Mouse (Mus musculus) kidney, embryonic 15.5 days (tissue): ENCODE measurements around the gene Atraid. TPM values are rescaled to one million over a fixed set of nuclear protein-coding genes. Genes with fewer than 3 reads are reported as not detected.
"Not testable (repeated sequence)": the region's sequence is repeated elsewhere in the genome, so short reads cannot be mapped to it uniquely, and the experiment has no call there.

Source experiments
- ATAC-seq: fragments of 200-750 bp; cut with Nextera tagmentation; replicated peaks from 2 replicates; pipeline ENCODE4 v1.8.0; 2017; ENCODE audit warnings: moderate TSS enrichment; ENCODE audit not compliant: low FRiP score
- H3K27ac ChIP-seq: fragments of 300-500 bp; sonication (generic); 2 replicates; pipeline ENCODE4 v1.5.1; 2015; ENCODE audit warnings: mild to moderate bottlenecking, inconsistent platforms
- H3K27me3 ChIP-seq: fragments of 300-500 bp; sonication (generic); 2 replicates; pipeline ENCODE4 v1.6.1; 2015; ENCODE audit warnings: inconsistent platforms
- H3K36me3 ChIP-seq: fragments of 300-500 bp; sonication (generic); 2 replicates; pipeline ENCODE4 v1.6.1; 2015; ENCODE audit warnings: inconsistent platforms
- H3K4me1 ChIP-seq: fragments of 300-500 bp; sonication (generic); 2 replicates; pipeline ENCODE4 v1.6.1; 2015; ENCODE audit warnings: inconsistent platforms
- H3K4me2 ChIP-seq: fragments of 300-500 bp; sonication (generic); 2 replicates; pipeline ENCODE4 v1.6.1; 2015; ENCODE audit warnings: moderate library complexity, mild to moderate bottlenecking, inconsistent platforms
- H3K4me3 ChIP-seq: fragments of 300-500 bp; sonication (generic); replicated peaks from 2 replicates; pipeline ENCODE4 v1.5.1; 2015; ENCODE audit warnings: mild to moderate bottlenecking, inconsistent platforms
- H3K9ac ChIP-seq: fragments of 300-500 bp; sonication (generic); 2 replicates; pipeline ENCODE4 v1.6.1; 2015; ENCODE audit warnings: mild to moderate bottlenecking, inconsistent platforms
- H3K9me3 ChIP-seq: fragments of 300-500 bp; sonication (generic); replicated peaks from 2 replicates; pipeline ENCODE4 v1.6.1; 2016; ENCODE audit warnings: inconsistent platforms
- WGBS: fragments of 180-500 bp; shearing (Covaris S2); methylation state at CpG from one replicate; pipeline ENCODE4 v1.1.7; 2015; ENCODE audit warnings: mixed read lengths; 5-methylcytosine and 5-hydroxymethylcytosine counted together
- polyA plus RNA-seq: library from polyadenylated mRNA; unstranded; fragments of >200 nt; fragmentation: Nextera tagmentation; extraction: Ambion mirVana; gene quantifications from 2 replicates; pipeline ENCODE4 v1.2.1, GENCODE M21; 2015

Gene Atraid
- polyA plus RNA-seq, 1 experiment from 2014 or later = 149 TPM

GRCm38 (mm10) chr5:31030926-31031325 is 17.2 kb upstream of the Atraid start:
- H3K9ac ChIP-seq = no peak overlapping the region
- 26% methylated on average over 4 of the region's 4 CpGs for WGBS
- ATAC-seq = peak; percentile 40; the same call in 1 of the 2 replicates
- H3K4me2 ChIP-seq = no peak overlapping the region
- H3K27me3 ChIP-seq = no peaks in the 10 kb centered on the region
- no peak overlapping the region for H3K4me3 ChIP-seq
- no peaks in the 10 kb centered on the region for H3K9me3 ChIP-seq
- H3K4me1 ChIP-seq = 0 out of 2 replicates have a peak, but pooled peaks cover 2% of the 10 kb centered on the region
- no peaks in the 10 kb centered on the region for H3K36me3 ChIP-seq
- peak overlapping the region; percentile 45; the same call in 1 of the 2 replicates for H3K27ac ChIP-seq

- peak overlapping the region; percentile 45; the same call in 1 of the 2 replicates for H3K27ac ChIP-seq
- H3K9ac ChIP-seq = no peak overlapping the region
- no peak overlapping the region for H3K4me3 ChIP-seq
- 0 out of 2 replicates have a peak, but pooled peaks cover 2% of the 10 kb centered on the region for H3K4me1 ChIP-seq
- no peaks in the 10 kb centered on the region for H3K27me3 ChIP-seq
- no peak for ATAC-seq
- H3K9me3 ChIP-seq = no peaks in the 10 kb centered on the region
- H3K4me2 ChIP-seq = no peak overlapping the region
- 82% methylated on average over 8 of the region's 8 CpGs for WGBS
- H3K36me3 ChIP-seq = no peaks in the 10 kb centered on the region
Measured at GRCm38 (mm10) chr5:31031508-31031907, 16.6 kb upstream of the Atraid start.

- no peak overlapping the region for H3K4me2 ChIP-seq
- H3K36me3 ChIP-seq = peaks cover 29% of the 10 kb centered on the region
- 0 out of 2 replicates have a peak, but pooled peaks cover 2% of the 10 kb centered on the region for H3K4me1 ChIP-seq
- WGBS = 90% methylated on average over 6 of the region's 6 CpGs
- H3K4me3 ChIP-seq = no peak overlapping the region
- ATAC-seq = no peak
- no peak overlapping the region for H3K9ac ChIP-seq
- no peaks in the 10 kb centered on the region for H3K9me3 ChIP-seq
- H3K27me3 ChIP-seq = no peaks in the 10 kb centered on the region
- H3K27ac ChIP-seq = no peak overlapping the region
Measured at GRCm38 (mm10) chr5:31034669-31035068, 13.4 kb upstream of the Atraid start.

- WGBS = 82% methylated on average over 11 of the region's 11 CpGs
- not testable (repeated sequence) for H3K9ac ChIP-seq, H3K4me2 ChIP-seq, H3K4me1 ChIP-seq, H3K9me3 ChIP-seq, H3K27me3 ChIP-seq, H3K4me3 ChIP-seq, ATAC-seq, H3K27ac ChIP-seq
- peaks cover 42% of the 10 kb centered on the region for H3K36me3 ChIP-seq
Measured at GRCm38 (mm10) chr5:31036556-31036955, 11.6 kb upstream of the Atraid start.

GRCm38 (mm10) chr5:31038171-31038845 is 9.8 kb upstream of the Atraid start:
- Histone ChIP-seq H3K4me3 (no peak overlapping the region), H3K9ac (no peak overlapping the region), H3K36me3 (peaks cover 57% of the 10 kb centered on the region), H3K4me1 (no peaks in the 10 kb centered on the region), H3K27me3 (no peaks in the 10 kb centered on the region), H3K9me3 (no peaks in the 10 kb centered on the region), H3K4me2 (no peak overlapping the region), H3K27ac (no peak overlapping the region)
- WGBS = 87% methylated on average over 7 of the region's 7 CpGs
- ATAC-seq = no peak

GRCm38 (mm10) chr5:31046416-31046815 is 1.7 kb upstream of the Atraid start:
- Histone ChIP-seq H3K9me3 (no peaks in the 10 kb centered on the region), H3K36me3 (peaks cover 20% of the 10 kb centered on the region), H3K27me3 (no peaks in the 10 kb centered on the region), H3K27ac (no peak overlapping the region), H3K9ac (no peak overlapping the region), H3K4me1 (peaks cover 17% of the 10 kb centered on the region), H3K4me3 (no peak overlapping the region), H3K4me2 (no peak overlapping the region)
- ATAC-seq = no peak
- 93% methylated on average over 6 of the region's 6 CpGs for WGBS

GRCm38 (mm10) chr5:31047074-31047473 is 1.0 kb upstream of the Atraid start:
- WGBS = 69% methylated on average over 5 of the region's 5 CpGs
- ATAC-seq = no peak
- Histone ChIP-seq H3K9me3 (no peaks in the 10 kb centered on the region), H3K4me2 (peak overlapping the region; percentile 88), H3K36me3 (peaks cover 16% of the 10 kb centered on the region), H3K4me3 (peak overlapping the region; percentile 76), H3K4me1 (peaks cover 17% of the 10 kb centered on the region), H3K27ac (no peak overlapping the region; the same call in 1 of the 2 replicates), H3K27me3 (no peaks in the 10 kb centered on the region), H3K9ac (peak overlapping the region; percentile 78)

GRCm38 (mm10) chr5:31048763-31049641 is 890 bp downstream of the Atraid start, which contains the start of gene Slc5a6:
Gene Slc5a6 (minus strand): TSS chr5:31048924.
- ATAC-seq = peak; percentile 47
- WGBS = under 1% methylated on average over 23 of the region's 23 CpGs
- H3K4me3 ChIP-seq = peak within 1 kb of the TSS; percentile 76
- H3K4me1 ChIP-seq = peaks cover 20% of the 10 kb centered on the region
- H3K27me3 ChIP-seq = no peaks in the 10 kb centered on the region
- H3K9ac ChIP-seq = peak within 1 kb of the TSS; percentile 78
- H3K36me3 ChIP-seq = peaks cover 17% of the 10 kb centered on the region
- H3K27ac ChIP-seq = peak within 1 kb of the TSS; percentile 98
- no peaks in the 10 kb centered on the region for H3K9me3 ChIP-seq
- H3K4me2 ChIP-seq = peak within 1 kb of the TSS; percentile 88

GRCm38 (mm10) chr5:31050427-31050826 is 2.3 kb downstream of the Atraid start:
- no peak overlapping the region for H3K27ac ChIP-seq
- H3K9me3 ChIP-seq = no peaks in the 10 kb centered on the region
- H3K9ac ChIP-seq = no peak overlapping the region
- no peaks in the 10 kb centered on the region for H3K27me3 ChIP-seq
- peaks cover 25% of the 10 kb centered on the region for H3K4me1 ChIP-seq
- ATAC-seq = no peak
- H3K4me3 ChIP-seq = no peak overlapping the region
- no peak overlapping the region for H3K4me2 ChIP-seq
- H3K36me3 ChIP-seq = peaks cover 12% of the 10 kb centered on the region

GRCm38 (mm10) chr5:31053728-31054127 is 5.6 kb downstream of the Atraid start:
- not testable (repeated sequence) for H3K27me3 ChIP-seq, ATAC-seq, H3K9me3 ChIP-seq
- peaks cover 26% of the 10 kb centered on the region for H3K36me3 ChIP-seq
- peak overlapping the region; percentile 95 for H3K4me2 ChIP-seq
- peak overlapping the region; percentile 87 for H3K27ac ChIP-seq
- peak overlapping the region; percentile 74 for H3K4me3 ChIP-seq
- 55% methylated on average over 4 of the region's 4 CpGs for WGBS
- peaks cover 25% of the 10 kb centered on the region for H3K4me1 ChIP-seq
- H3K9ac ChIP-seq = 0 out of 2 replicates have a peak overlapping the region, but pooled peaks have one; percentile 76

- WGBS = under 1% methylated on average over 64 of the region's 64 CpGs
- H3K4me2 ChIP-seq = peak within 1 kb of the TSS; percentile 95
- H3K4me3 ChIP-seq = peak within 1 kb of the TSS; percentile 74
- ATAC-seq = peak; percentile 98
- H3K36me3 ChIP-seq = peaks cover 34% of the 10 kb centered on the region
- no peaks in the 10 kb centered on the region for H3K27me3 ChIP-seq
- peak within 1 kb of the TSS; percentile 87 for H3K27ac ChIP-seq
- peak within 1 kb of the TSS; percentile 76 for H3K9ac ChIP-seq
- H3K4me1 ChIP-seq = peaks cover 24% of the 10 kb centered on the region
- H3K9me3 ChIP-seq = no peaks in the 10 kb centered on the region
Measured at GRCm38 (mm10) chr5:31054261-31055215, 6.4 kb downstream of the Atraid start, which contains the start of gene Cad. Gene Cad (plus strand): TSS chr5:31054780.
